Comparison of ENCODE assay signal across 27 mouse cellular contexts in genomic region chr3:144432143-144432577, GRCm38 (mm10).
A peak's percentile ranks its signal among the peaks of the same experiment; 100 is the strongest.
DNase-seq lines count a peak whose midpoint lies in the region; ATAC-seq and TF ChIP-seq lines count a peak whose summit lies in the region.
"Had no signal": no experiment of that assay in that cellular context is flagged by ENCODE, and none has a peak within 500 bp of the region (broad histone marks: within the 10 kb centered on the region; RNA-seq: fewer than 3 reads in every experiment).

No protein-coding gene starts in this region.

- TF ChIP-seq CTCF in stomach, postnatal 0 days (IDR thresholded peaks at IDR 0.05; ENCODE audit: low read depth) = no peak

- WGBS in stomach, postnatal 0 days = 51% methylated on average over 10 of the region's 10 CpGs
- 63% methylated on average over 10 of the region's 10 CpGs for WGBS in kidney, embryonic 15.5 days

- DNase-seq in adrenal gland, adult (ENCODE audit: inconsistent age in 2 of 2, low spot score in 1 of 2) = peak; percentile 45 to 83
- DNase-seq in adrenal gland, postnatal 25 days = no peak
- DNase-seq in urinary bladder, postnatal 14 days (ENCODE audit: low spot score) = peak; percentile 31
- DNase-seq in urinary bladder, adult 18-20 months (ENCODE audit: low spot score in 2 of 2) = no peak
- peak; percentile 43 for DNase-seq in induced T-regulatory cell, adult 2 months (ENCODE audit: low read depth)
- DNase-seq in stomach, postnatal 0 days (ENCODE audit: low spot score) = no peak
- DNase-seq in layer of hippocampus, adult 11-12 months (ENCODE audit: low spot score) = no peak
- DNase-seq: cerebellum, adult 11 months; cerebellum, adult 9-11 months; gastrocnemius, postnatal 25 days; heart, adult 11 months; heart, postnatal 36 days; kidney, adult 11 months; kidney, postnatal 36 days; layer of hippocampus, postnatal 36 days; left cerebral cortex, postnatal 4 days; liver, postnatal 0 days; thymus, adult 18-20 months; thymus, postnatal 4 days had no signal

- no peaks in the 10 kb centered on the region for H3K27me3 ChIP-seq in stomach, postnatal 0 days (ENCODE audit: control insufficient read depth, insufficient read depth, low read length)
- no peaks in the 10 kb centered on the region for H3K27me3 ChIP-seq in kidney, embryonic 15.5 days
- H3K27me3 ChIP-seq: forebrain, embryonic 15.5 days; hindbrain, embryonic 12.5 days; liver, embryonic 12.5 days; midbrain, embryonic 13.5 days had no signal

- no peak overlapping the region for H3K4me3 ChIP-seq in stomach, postnatal 0 days (ENCODE audit: low read depth, low read length)
- H3K4me3 ChIP-seq in kidney, embryonic 15.5 days (replicated peaks) = no peak overlapping the region
- H3K4me3 ChIP-seq: forebrain, embryonic 15.5 days; hindbrain, embryonic 12.5 days; liver, embryonic 12.5 days; midbrain, embryonic 13.5 days had no signal

- H3K4me2 ChIP-seq in stomach, postnatal 0 days (replicated peaks; ENCODE audit: low read depth) = no peak overlapping the region
- no peak overlapping the region for H3K4me2 ChIP-seq in kidney, embryonic 15.5 days
- H3K4me2 ChIP-seq: forebrain, embryonic 15.5 days; heart, embryonic 11.5 days; hindbrain, embryonic 12.5 days; liver, embryonic 12.5 days; midbrain, embryonic 13.5 days had no signal

- H3K9me3 ChIP-seq in stomach, postnatal 0 days (ENCODE audit: control insufficient read depth, low read length) = no peaks in the 10 kb centered on the region
- no peaks in the 10 kb centered on the region for H3K9me3 ChIP-seq in kidney, embryonic 15.5 days (replicated peaks)
- H3K9me3 ChIP-seq: forebrain, embryonic 15.5 days; hindbrain, embryonic 12.5 days; liver, embryonic 12.5 days; midbrain, embryonic 13.5 days had no signal

- no peak overlapping the region for H3K9ac ChIP-seq in stomach, postnatal 0 days (ENCODE audit: low read length)
- no peak overlapping the region for H3K9ac ChIP-seq in kidney, embryonic 15.5 days
- H3K9ac ChIP-seq: forebrain, embryonic 15.5 days; hindbrain, embryonic 12.5 days; liver, embryonic 12.5 days; liver, postnatal 0 days; midbrain, embryonic 13.5 days had no signal

- H3K36me3 ChIP-seq in stomach, postnatal 0 days (ENCODE audit: control insufficient read depth, insufficient read depth, low read length) = peaks cover 2% of the 10 kb centered on the region; the same call in 1 of the 2 replicates
- peaks cover 14% of the 10 kb centered on the region for H3K36me3 ChIP-seq in kidney, embryonic 15.5 days

- peak; percentile 74 for ATAC-seq in stomach, postnatal 0 days (ENCODE audit: low FRiP score, low TSS enrichment)
- ATAC-seq in kidney, embryonic 15.5 days (replicated peaks; ENCODE audit: low FRiP score) = no peak
- ATAC-seq: forebrain, embryonic 15.5 days; hindbrain, postnatal 0 days; liver, embryonic 12.5 days; liver, postnatal 0 days; midbrain, embryonic 13.5 days had no signal

- TF ChIP-seq EP300 in stomach, postnatal 0 days (optimal IDR thresholded peaks at IDR 0.05) = no peak

- H3K27ac ChIP-seq in stomach, postnatal 0 days (replicated peaks) = peak overlapping the region; percentile 61; the same call in 1 of the 2 replicates
- no peak overlapping the region for H3K27ac ChIP-seq in kidney, embryonic 15.5 days
- H3K27ac ChIP-seq: forebrain, embryonic 15.5 days; hindbrain, embryonic 12.5 days; hindbrain, postnatal 0 days; liver, embryonic 12.5 days; macrophage; midbrain, embryonic 13.5 days had no signal

- no peaks in the 10 kb centered on the region for H3K4me1 ChIP-seq in stomach, postnatal 0 days (replicated peaks; ENCODE audit: control insufficient read depth, insufficient read depth)
- no peaks in the 10 kb centered on the region for H3K4me1 ChIP-seq in kidney, embryonic 15.5 days
- H3K4me1 ChIP-seq: forebrain, embryonic 15.5 days; liver, embryonic 12.5 days had no signal

Comparison
In these comparisons a context has a peak if more than half of its experiments do, and no peak if none do; other contexts are left out.
1. DNase-seq: peak in adrenal gland, adult (2 of 2), urinary bladder, postnatal 14 days (single experiment) and induced T-regulatory cell, adult 2 months (single experiment); none in adrenal gland, postnatal 25 days (single experiment), urinary bladder, adult 18-20 months (0 of 2), stomach, postnatal 0 days (single experiment) and layer of hippocampus, adult 11-12 months (single experiment).